9 mouse cellular contexts compared by ENCODE assay signal in the genomic region with DNA sequence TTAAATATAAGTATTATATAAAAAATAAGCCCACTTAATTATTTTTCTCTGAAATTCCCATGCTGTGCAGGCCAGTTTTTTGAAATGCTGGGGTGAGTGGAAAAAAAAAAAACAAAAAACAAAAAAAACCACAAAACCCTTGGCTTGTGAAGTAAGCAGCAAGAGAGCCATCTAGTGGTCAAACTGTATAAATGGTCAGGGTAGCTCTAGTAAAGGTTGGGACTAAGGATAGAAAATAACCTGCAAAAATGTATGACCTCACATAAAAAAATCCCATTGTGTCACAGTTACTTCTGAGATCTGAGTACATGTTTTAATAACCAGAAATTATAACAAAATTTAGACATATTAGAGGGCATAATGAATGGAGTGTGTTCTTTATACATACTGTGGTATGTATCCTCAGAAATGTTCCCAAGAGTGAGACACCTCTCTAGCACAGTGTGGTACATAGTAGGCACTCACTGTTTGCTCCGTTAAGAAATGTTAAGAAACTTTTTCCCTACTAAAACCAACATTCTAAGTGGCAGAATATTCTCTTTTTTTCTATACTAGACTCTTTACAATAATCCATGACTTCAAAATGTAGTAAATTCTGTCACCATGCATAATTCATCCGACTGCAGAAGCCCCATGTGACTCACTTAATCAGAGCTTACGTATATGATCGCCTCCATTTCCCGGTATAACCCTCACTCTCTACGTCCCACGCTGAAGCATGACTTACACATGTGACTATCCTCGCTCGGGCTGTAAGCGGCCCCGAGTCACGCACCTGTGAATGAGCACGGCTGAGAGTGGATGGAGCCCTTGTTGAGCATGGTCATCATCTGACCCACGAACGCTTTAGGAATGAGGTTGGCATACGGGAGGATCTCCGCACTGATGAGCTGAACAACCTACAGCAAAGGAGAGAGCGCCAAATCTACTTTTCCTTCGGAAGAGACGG.
DNase-seq lines count a peak whose midpoint lies in the region; ATAC-seq lines count a peak whose summit lies in the region.
"Had no signal": no experiment of that assay in that cellular context is flagged by ENCODE, and none has a peak within 500 bp of the region (broad histone marks: within the 10 kb centered on the region; RNA-seq: fewer than 3 reads in every experiment).

No protein-coding gene starts in this region.

- 93% methylated on average over 20 of the region's 20 CpGs for WGBS in forebrain, embryonic 15.5 days

- no peaks in the 10 kb centered on the region for H3K27me3 ChIP-seq in forebrain, embryonic 15.5 days
- H3K27me3 ChIP-seq: limb, embryonic 13.5 days had no signal

- peaks cover 38% of the 10 kb centered on the region for H3K36me3 ChIP-seq in forebrain, embryonic 15.5 days

- H3K4me1 ChIP-seq in forebrain, embryonic 15.5 days, result no peaks in the 10 kb centered on the region
- H3K4me1 ChIP-seq: limb, embryonic 13.5 days had no signal

- no peak overlapping the region for H3K4me3 ChIP-seq in forebrain, embryonic 15.5 days
- H3K4me3 ChIP-seq: limb, embryonic 13.5 days had no signal

- H3K4me2 ChIP-seq in forebrain, embryonic 15.5 days (replicated peaks), result no peak overlapping the region
- H3K4me2 ChIP-seq: limb, embryonic 13.5 days had no signal

- ATAC-seq in forebrain, embryonic 15.5 days (replicated peaks), result peak; percentile 71; the same call in 1 of the 2 replicates

- H3K9ac ChIP-seq in forebrain, embryonic 15.5 days (replicated peaks), result no peak overlapping the region
- H3K9ac ChIP-seq: limb, embryonic 13.5 days had no signal

- H3K9me3 ChIP-seq in forebrain, embryonic 15.5 days, result no peaks in the 10 kb centered on the region
- H3K9me3 ChIP-seq: limb, embryonic 13.5 days had no signal

- H3K27ac ChIP-seq in forebrain, embryonic 15.5 days (replicated peaks), result no peak overlapping the region
- H3K27ac ChIP-seq: limb, embryonic 13.5 days had no signal

- DNase-seq in kidney, adult 9 months, result peak; percentile 45
- DNase-seq in kidney, adult 11 months, result no peak
- peak; percentile 52 for DNase-seq in MEL-GATA-1-ER (ENCODE audit: extremely low read depth, low read depth)
- DNase-seq in mesoderm, embryonic 11.5 days (ENCODE audit: low read depth, low spot score), result peak; percentile 67
- DNase-seq in layer of hippocampus, adult 18-20 months (ENCODE audit: low spot score in 2 of 2), result no peak
- no peak for DNase-seq in left cerebral cortex, adult 8-10 months (ENCODE audit: low spot score in 2 of 2)
- DNase-seq in cerebellum, adult 11-12 months, result no peak

Comparison
In these comparisons a context has a peak if more than half of its experiments do, and no peak if none do; other contexts are left out.
1. DNase-seq: peak in kidney, adult 9 months (single experiment), MEL-GATA-1-ER (single experiment) and mesoderm, embryonic 11.5 days (single experiment); none in kidney, adult 11 months (single experiment), layer of hippocampus, adult 18-20 months (0 of 2), left cerebral cortex, adult 8-10 months (0 of 2) and cerebellum, adult 11-12 months (single experiment).